In genomic region chr6:109245666-109246065, GRCm38 (mm10) we compare ENCODE assay signal across 24 mouse cellular contexts.
"Had no signal": no experiment of that assay in that cellular context is flagged by ENCODE, and none has a peak within 500 bp of the region (broad histone marks: within the 10 kb centered on the region; RNA-seq: fewer than 3 reads in every experiment).

No protein-coding gene starts in this region.

- H3K9me3 ChIP-seq: heart, embryonic 10.5 days; heart, embryonic 12.5 days; hindbrain, embryonic 10.5 days; hindbrain, embryonic 12.5 days; hindbrain, embryonic 15.5 days; intestine, embryonic 15.5 days; limb, embryonic 10.5 days; limb, embryonic 12.5 days; liver, embryonic 13.5 days had no signal

- H3K4me1 ChIP-seq: heart, embryonic 10.5 days; heart, embryonic 12.5 days; hindbrain, embryonic 10.5 days; hindbrain, embryonic 12.5 days; hindbrain, embryonic 15.5 days; intestine, embryonic 15.5 days; limb, embryonic 10.5 days; limb, embryonic 12.5 days; liver, embryonic 13.5 days had no signal

- H3K27ac ChIP-seq: heart, embryonic 10.5 days; hindbrain, embryonic 10.5 days; hindbrain, embryonic 12.5 days; hindbrain, embryonic 15.5 days; intestine, embryonic 15.5 days; layer of hippocampus, adult 2 months; left cerebral cortex, adult 2 months; limb, embryonic 10.5 days; limb, embryonic 12.5 days; liver, embryonic 13.5 days had no signal

- H3K36me3 ChIP-seq: heart, embryonic 10.5 days; heart, embryonic 12.5 days; hindbrain, embryonic 10.5 days; hindbrain, embryonic 12.5 days; hindbrain, embryonic 15.5 days; intestine, embryonic 15.5 days; limb, embryonic 10.5 days; limb, embryonic 12.5 days; liver, embryonic 13.5 days had no signal

- H3K4me2 ChIP-seq: heart, embryonic 12.5 days; hindbrain, embryonic 12.5 days; hindbrain, embryonic 15.5 days; intestine, embryonic 15.5 days; limb, embryonic 12.5 days; liver, embryonic 11.5 days; liver, embryonic 13.5 days had no signal

- H3K4me3 ChIP-seq: heart, embryonic 10.5 days; heart, embryonic 12.5 days; hindbrain, embryonic 10.5 days; hindbrain, embryonic 12.5 days; hindbrain, embryonic 15.5 days; intestine, embryonic 15.5 days; layer of hippocampus, adult 2 months; left cerebral cortex, adult 2 months; limb, embryonic 10.5 days; limb, embryonic 12.5 days; liver, embryonic 13.5 days had no signal

- H3K27me3 ChIP-seq: heart, embryonic 12.5 days; hindbrain, embryonic 12.5 days; hindbrain, embryonic 15.5 days; intestine, embryonic 15.5 days; limb, embryonic 12.5 days; liver, embryonic 13.5 days had no signal

- H3K9ac ChIP-seq: heart, embryonic 12.5 days; hindbrain, embryonic 12.5 days; hindbrain, embryonic 15.5 days; intestine, embryonic 15.5 days; limb, embryonic 12.5 days; liver, embryonic 13.5 days had no signal

- ATAC-seq: inflammation-experienced regulatory T-cells, adult 6 months; intestine, embryonic 15.5 days; intestine, postnatal 0 days had no signal

- DNase-seq: gastrocnemius, postnatal 25 days; heart, adult 18-20 months; heart, postnatal 10 days; heart, postnatal 4 days; kidney, adult 18-20 months; kidney, adult 8-10 months; kidney, postnatal 10 days; kidney, postnatal 25 days; kidney, postnatal 4 days; liver; liver, embryonic 13.5 days had no signal
